Mouse (Mus musculus) forebrain, embryonic 14.5 days (tissue): ENCODE measurements around the gene Tet1. TPM values are rescaled to one million over a fixed set of nuclear protein-coding genes. Genes with fewer than 3 reads are reported as not detected.

Experiments
- ATAC-seq: fragments of 200-750 bp; cut with Nextera tagmentation; 2 replicates; pipeline ENCODE4 v1.8.0; 2017; ENCODE audit warnings: mild to moderate bottlenecking, moderate library complexity
- DNase-seq: peaks from one replicate; pipeline ENCODE4 v3.0.0-alpha.2; 2015; ENCODE audit warnings: low spot score
- H3K27ac ChIP-seq: fragments of 300-500 bp; sonication (generic); 2 replicates; pipeline ENCODE4 v1.5.1; 2014; ENCODE audit warnings: low read depth, mild to moderate bottlenecking, control low read depth, low read length, moderate library complexity
- H3K27me3 ChIP-seq: fragments of 300-500 bp; sonication (generic); replicated peaks from 2 replicates; pipeline ENCODE4 v1.6.1; 2014; ENCODE audit warnings: low read length, control low read depth, mixed read lengths; ENCODE audit not compliant: control insufficient read depth, insufficient read depth
- H3K36me3 ChIP-seq: fragments of 300-500 bp; sonication (generic); 2 replicates; pipeline ENCODE4 v1.6.1; 2014; ENCODE audit warnings: low read length, control low read depth; ENCODE audit not compliant: control insufficient read depth, insufficient read depth
- H3K4me1 ChIP-seq: fragments of 300-500 bp; sonication (generic); 2 replicates; pipeline ENCODE4 v1.6.1; 2014; ENCODE audit warnings: antibody characterized with exemption, low read length, control low read depth; ENCODE audit not compliant: control insufficient read depth, insufficient read depth
- H3K4me2 ChIP-seq: fragments of 300-500 bp; sonication (generic); 2 replicates; pipeline ENCODE4 v1.6.1; 2014; ENCODE audit warnings: mild to moderate bottlenecking, control low read depth, low read length
- H3K4me3 ChIP-seq: fragments of 300-500 bp; sonication (generic); 2 replicates; pipeline ENCODE4 v1.5.1; 2014; ENCODE audit warnings: low read depth, low read length, control low read depth
- H3K9ac ChIP-seq: fragments of 300-500 bp; sonication (generic); 2 replicates; pipeline ENCODE4 v1.6.1; 2014; ENCODE audit warnings: mild to moderate bottlenecking, low read length, control low read depth, moderate library complexity
- H3K9me3 ChIP-seq: fragments of 300-500 bp; sonication (generic); replicated peaks from 2 replicates; pipeline ENCODE4 v1.6.1; 2016; ENCODE audit warnings: low read length, control low read depth, mixed read lengths; ENCODE audit not compliant: control insufficient read depth
- WGBS: fragments of 180-500 bp; shearing (Covaris S2); extraction: QIAGEN DNeasy Blood & Tissue Kit; methylation state at CpG from one replicate; pipeline ENCODE4 v1.1.7; 2014; 5-methylcytosine and 5-hydroxymethylcytosine counted together
- polyA plus RNA-seq: library from polyadenylated mRNA; unstranded; fragments of >200 nt; fragmentation: Nextera tagmentation; extraction: Ambion mirVana; gene quantifications from 2 replicates; pipeline ENCODE4 v1.2.1, GENCODE M21; 2014

The Tet1 gene
- polyA plus RNA-seq, 1 experiment from 2014 or later = 25.0 TPM

DNA sequence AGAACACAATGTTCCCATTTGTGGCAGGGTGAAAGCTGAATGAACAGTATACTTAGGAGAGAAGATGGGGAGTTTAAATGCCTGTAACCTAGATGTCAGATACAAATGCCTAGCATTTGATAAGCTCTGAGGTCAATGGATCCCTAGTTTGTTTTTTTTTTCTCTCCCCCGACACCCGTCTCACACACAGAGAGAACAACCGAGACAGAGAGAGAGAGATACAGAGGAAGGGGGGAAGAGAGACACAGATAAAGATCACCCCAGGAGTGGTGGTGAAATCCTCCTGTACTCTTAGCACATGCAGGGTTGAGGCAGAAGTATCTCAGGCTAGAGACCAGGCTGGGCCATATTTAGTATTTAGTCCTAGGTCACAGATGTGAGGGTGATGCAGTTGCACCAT, 10.2 kb upstream of the Tet1 start:
- no peak for ATAC-seq

DNA sequence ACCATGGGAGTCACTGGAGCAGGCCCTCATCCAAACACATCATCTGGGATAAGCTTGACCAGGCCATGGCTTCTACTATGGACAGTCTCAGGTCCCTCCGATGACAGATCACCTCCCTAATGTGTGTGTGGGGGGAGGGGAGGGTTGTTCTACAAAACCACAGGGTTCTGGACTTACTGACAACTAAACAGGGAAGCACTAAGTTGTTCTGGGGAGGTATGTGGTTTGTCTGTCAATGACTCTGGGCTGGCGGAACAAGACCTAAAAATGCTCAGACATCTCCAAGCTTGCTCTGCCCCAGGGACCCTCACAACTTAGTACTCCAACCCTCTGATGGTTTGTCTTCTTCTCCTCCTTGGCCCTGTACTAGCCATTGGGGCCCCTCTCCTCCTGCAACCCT, 2.3 kb upstream of the Tet1 start:
- no peaks in the 10 kb centered on the region for H3K27me3 ChIP-seq
- no peaks in the 10 kb centered on the region for H3K36me3 ChIP-seq
- no peak overlapping the region for H3K4me3 ChIP-seq
- no peak overlapping the region for H3K27ac ChIP-seq
- H3K9ac ChIP-seq = no peak overlapping the region
- WGBS = 96% methylated on average over 2 of the region's 2 CpGs
- no peaks in the 10 kb centered on the region for H3K9me3 ChIP-seq
- no peak overlapping the region for H3K4me2 ChIP-seq
- ATAC-seq (no peak), DNase-seq (no peak)
- no peaks in the 10 kb centered on the region for H3K4me1 ChIP-seq

More for the DNA sequence above, 10.2 kb upstream of the Tet1 start:
- Histone ChIP-seq H3K9me3 (no peaks in the 10 kb centered on the region), H3K36me3 (no peaks in the 10 kb centered on the region), H3K4me2 (no peak overlapping the region), H3K27me3 (no peaks in the 10 kb centered on the region), H3K4me3 (no peak overlapping the region), H3K27ac (no peak overlapping the region), H3K4me1 (peaks cover 6% of the 10 kb centered on the region; the same call in 1 of the 2 replicates), H3K9ac (no peak overlapping the region)
- DNase-seq = no peak
- WGBS = 87% methylated on average over 3 of the region's 3 CpGs

DNA sequence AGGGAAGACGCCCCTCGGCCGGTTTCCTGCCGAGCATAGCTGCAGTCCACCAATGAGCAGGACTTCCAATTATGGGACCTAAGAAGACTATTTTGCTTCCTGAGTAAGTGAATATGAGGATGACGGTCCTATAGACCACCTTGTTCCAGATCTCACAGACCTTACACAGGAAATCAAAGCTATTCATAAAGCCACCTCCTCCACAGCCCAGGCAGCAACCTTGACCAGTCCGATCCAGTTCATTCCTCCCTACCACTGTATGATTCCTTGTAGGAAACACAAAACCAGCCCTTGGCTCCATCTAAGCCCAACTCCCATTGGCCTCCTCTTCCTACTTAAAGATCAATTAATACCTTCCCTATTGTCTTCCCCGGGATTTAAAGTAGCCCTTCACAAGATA, 2.5 kb downstream of the Tet1 start:
- Histone ChIP-seq H3K36me3 (no peaks in the 10 kb centered on the region), H3K4me1 (no peaks in the 10 kb centered on the region), H3K9ac (no peak overlapping the region), H3K27ac (no peak overlapping the region), H3K27me3 (no peaks in the 10 kb centered on the region), H3K4me2 (no peak overlapping the region), H3K9me3 (no peaks in the 10 kb centered on the region), H3K4me3 (no peak overlapping the region)
- 87% methylated on average over 7 of the region's 7 CpGs for WGBS
- DNase-seq (no peak), ATAC-seq (no peak)

DNA sequence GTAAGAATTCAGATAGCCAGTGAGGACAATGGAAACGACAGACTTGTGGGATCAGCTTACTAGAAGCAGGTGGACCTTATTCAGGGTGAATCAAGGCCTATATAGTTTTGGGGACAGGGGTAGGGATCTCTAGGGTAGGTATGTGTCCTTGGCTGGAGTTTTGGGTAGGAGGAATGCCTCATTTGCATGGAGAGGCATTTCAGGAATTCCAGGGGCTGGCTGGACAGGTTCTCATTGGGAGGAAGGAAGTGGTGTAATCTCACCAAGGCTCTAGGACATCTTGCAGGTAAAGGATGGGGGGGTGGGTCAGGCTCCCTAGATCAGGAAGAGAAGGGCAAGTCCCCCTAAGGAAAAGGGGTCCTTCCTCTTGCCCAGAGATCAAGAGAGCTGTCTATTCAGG, 6.0 kb downstream of the Tet1 start:
- H3K9me3 ChIP-seq = no peaks in the 10 kb centered on the region
- H3K4me2 ChIP-seq = no peak overlapping the region
- no peak for ATAC-seq
- H3K4me3 ChIP-seq = no peak overlapping the region
- WGBS = 64% methylated on average over 1 of the region's 1 CpGs
- H3K27ac ChIP-seq = no peak overlapping the region
- H3K4me1 ChIP-seq = no peaks in the 10 kb centered on the region
- no peaks in the 10 kb centered on the region for H3K27me3 ChIP-seq
- DNase-seq = no peak
- no peaks in the 10 kb centered on the region for H3K36me3 ChIP-seq
- H3K9ac ChIP-seq = no peak overlapping the region

DNA sequence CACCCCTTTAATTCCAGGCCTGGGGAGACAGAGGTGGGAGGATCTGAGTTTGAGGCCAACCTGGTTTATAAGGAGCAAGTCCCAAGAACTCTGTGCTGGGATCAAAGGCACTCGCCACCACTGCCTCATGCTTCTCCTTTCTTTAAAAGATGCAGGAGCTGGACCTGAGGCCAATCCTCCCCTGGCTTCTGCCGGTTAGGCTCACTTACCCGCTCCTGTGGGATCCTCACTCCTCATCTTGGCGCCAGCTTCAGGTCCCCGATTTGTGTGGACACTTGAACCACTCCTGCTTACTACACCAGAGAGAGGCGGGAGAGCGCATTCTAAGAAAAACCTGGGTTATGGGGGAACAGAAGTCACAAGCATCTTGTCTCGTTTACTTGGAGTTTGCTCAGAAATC, 7.0 kb downstream of the Tet1 start:
- Histone ChIP-seq H3K4me2 (no peak overlapping the region), H3K27ac (no peak overlapping the region), H3K36me3 (no peaks in the 10 kb centered on the region), H3K9ac (no peak overlapping the region), H3K4me1 (no peaks in the 10 kb centered on the region), H3K4me3 (no peak overlapping the region), H3K27me3 (no peaks in the 10 kb centered on the region), H3K9me3 (no peaks in the 10 kb centered on the region)
- no peak for ATAC-seq
- no peak for DNase-seq
- 42% methylated on average over 8 of the region's 8 CpGs for WGBS

DNA sequence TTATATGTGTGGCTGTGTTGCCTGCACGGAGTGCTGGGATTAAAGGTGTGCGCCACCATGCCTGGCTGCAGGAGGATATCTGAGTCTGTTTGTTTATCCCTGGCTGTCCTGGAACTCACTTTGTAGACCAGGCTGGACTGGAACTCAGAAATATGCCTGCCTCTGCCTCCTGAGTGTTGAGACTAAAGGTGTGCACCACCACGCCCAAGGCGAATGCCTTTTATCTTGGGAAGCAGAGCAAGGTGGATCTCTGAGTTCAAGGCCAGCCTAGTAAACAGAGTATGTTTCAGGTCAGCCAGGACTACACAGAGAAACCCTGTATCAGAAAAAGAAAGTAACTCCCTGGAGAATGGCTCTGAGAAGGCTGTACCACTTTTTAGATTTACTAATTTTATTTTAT, 8.7 kb downstream of the Tet1 start:
- Histone ChIP-seq H3K36me3 (no peaks in the 10 kb centered on the region), H3K27ac (no peak overlapping the region), H3K9me3 (no peaks in the 10 kb centered on the region), H3K4me2 (no peak overlapping the region), H3K27me3 (no peaks in the 10 kb centered on the region), H3K4me1 (no peaks in the 10 kb centered on the region), H3K4me3 (no peak overlapping the region), H3K9ac (no peak overlapping the region)
- DNase-seq (no peak), ATAC-seq (no peak)
- 95% methylated on average over 4 of the region's 4 CpGs for WGBS

DNA sequence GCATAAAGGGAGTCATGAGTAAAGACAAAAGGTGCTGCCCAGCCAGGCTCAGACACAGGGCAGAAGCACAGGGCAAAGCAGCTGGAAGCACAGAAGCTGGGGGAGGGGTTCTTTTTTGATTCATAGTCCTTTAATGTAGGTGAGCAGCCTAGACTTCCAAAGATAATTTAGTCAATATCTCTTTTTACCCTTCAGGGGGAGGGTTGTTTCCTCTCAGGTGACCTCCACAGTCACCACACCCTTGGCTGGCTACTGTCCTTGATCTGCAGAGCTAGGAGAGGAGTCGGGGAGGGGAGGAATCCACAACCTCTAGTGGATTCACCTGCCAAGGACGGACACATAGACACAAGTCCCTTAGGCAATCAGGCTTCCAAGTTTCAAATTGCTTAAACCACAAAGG, 10.7 kb downstream of the Tet1 start:
- Histone ChIP-seq H3K36me3 (no peaks in the 10 kb centered on the region), H3K4me1 (no peaks in the 10 kb centered on the region), H3K4me2 (no peak overlapping the region), H3K27me3 (no peaks in the 10 kb centered on the region), H3K9ac (no peak overlapping the region), H3K9me3 (no peaks in the 10 kb centered on the region), H3K4me3 (no peak overlapping the region), H3K27ac (no peak overlapping the region)
- DNase-seq (no peak), ATAC-seq (no peak)
- WGBS = 81% methylated on average over 2 of the region's 2 CpGs

DNA sequence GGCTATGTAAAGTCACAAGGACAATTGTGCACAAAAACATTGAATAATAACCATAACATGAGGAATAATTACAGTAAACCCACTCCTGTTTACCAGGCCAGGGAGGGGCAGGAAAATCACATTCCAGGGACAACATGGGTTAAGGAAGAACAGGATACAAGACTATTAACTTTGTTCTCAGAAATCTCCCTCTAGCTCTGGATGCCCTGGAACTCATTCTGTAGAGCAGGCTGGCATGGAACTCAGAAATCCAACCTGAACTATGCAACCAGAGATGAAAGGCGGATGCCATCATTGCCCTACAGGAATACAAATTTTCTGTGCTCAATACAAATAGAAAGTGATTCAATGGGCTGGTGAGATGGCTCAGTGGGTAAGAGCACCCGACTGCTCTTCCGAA, 11.4 kb downstream of the Tet1 start:
- H3K36me3 ChIP-seq = no peaks in the 10 kb centered on the region
- H3K27me3 ChIP-seq = no peaks in the 10 kb centered on the region
- no peak overlapping the region for H3K9ac ChIP-seq
- no peak overlapping the region for H3K4me2 ChIP-seq
- H3K9me3 ChIP-seq = no peaks in the 10 kb centered on the region
- H3K27ac ChIP-seq = no peak overlapping the region
- 96% methylated on average over 3 of the region's 3 CpGs for WGBS
- DNase-seq (no peak), ATAC-seq (no peak)
- H3K4me1 ChIP-seq = no peaks in the 10 kb centered on the region
- H3K4me3 ChIP-seq = no peak overlapping the region

DNA sequence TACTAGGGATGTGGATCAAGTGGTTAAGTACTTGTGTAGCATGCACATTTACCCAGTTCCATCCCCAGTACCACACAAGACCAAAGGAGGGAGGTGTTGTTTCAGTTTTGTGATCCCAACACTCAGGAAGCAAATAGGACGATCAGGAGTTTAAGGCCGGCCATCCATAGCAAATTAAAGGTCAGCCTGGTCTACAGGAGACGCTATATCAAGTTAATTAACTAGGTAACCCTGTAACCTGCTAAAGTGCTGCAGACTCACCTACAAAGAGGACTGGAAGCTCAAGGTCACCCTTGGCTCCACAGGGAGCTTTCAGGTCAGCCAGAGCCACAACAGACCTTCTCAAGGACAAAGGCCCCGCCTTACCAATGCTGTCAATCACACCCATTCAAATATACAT, 12.0 kb downstream of the Tet1 start:
- Histone ChIP-seq H3K4me2 (no peak overlapping the region), H3K4me3 (no peak overlapping the region), H3K4me1 (no peaks in the 10 kb centered on the region), H3K27me3 (no peaks in the 10 kb centered on the region), H3K9me3 (no peaks in the 10 kb centered on the region), H3K27ac (no peak overlapping the region), H3K9ac (no peak overlapping the region), H3K36me3 (no peaks in the 10 kb centered on the region)
- ATAC-seq (no peak), DNase-seq (no peak)
- 70% methylated on average over 4 of the region's 4 CpGs for WGBS

DNA sequence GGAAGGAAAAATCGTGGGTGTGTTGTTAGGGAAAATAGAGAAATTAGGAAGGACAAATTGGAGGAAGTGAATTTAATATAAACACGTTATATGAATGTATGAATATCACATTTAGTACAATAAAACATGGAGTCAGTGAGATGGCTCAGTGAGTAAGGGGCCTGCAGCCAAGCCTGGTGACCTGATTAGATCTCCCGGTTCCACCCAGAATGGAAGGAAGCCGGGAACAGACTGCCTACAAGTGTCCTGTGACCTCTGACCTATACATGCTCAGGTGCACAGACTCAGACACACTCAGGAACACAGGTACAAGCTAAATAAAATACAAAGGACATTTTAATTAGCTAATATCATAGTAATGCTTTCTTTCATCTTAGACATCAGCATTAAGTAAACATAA, 12.8 kb downstream of the Tet1 start:
- Histone ChIP-seq H3K36me3 (no peaks in the 10 kb centered on the region), H3K9ac (no peak overlapping the region), H3K4me3 (no peak overlapping the region), H3K27ac (no peak overlapping the region), H3K27me3 (no peaks in the 10 kb centered on the region), H3K9me3 (no peaks in the 10 kb centered on the region), H3K4me1 (no peaks in the 10 kb centered on the region), H3K4me2 (no peak overlapping the region)
- WGBS = 77% methylated on average over 4 of the region's 4 CpGs
- DNase-seq = no peak
- ATAC-seq = no peak
